Mouse (Mus musculus) neural tube, embryonic 12.5 days (tissue): ENCODE results near the gene Rhno1. TPM values are rescaled to one million over a fixed set of nuclear protein-coding genes. Genes with fewer than 3 reads are reported as not detected.
A peak's percentile ranks its signal among the peaks of the same experiment; 100 is the strongest.

Experiments used
- ATAC-seq: fragments of 200-750 bp; cut with Nextera tagmentation; 2 replicates; pipeline ENCODE4 v1.8.0; 2017; ENCODE audit warnings: low read depth, mild to moderate bottlenecking, moderate TSS enrichment, moderate library complexity; ENCODE audit not compliant: low FRiP score
- H3K27ac ChIP-seq: fragments of 300-500 bp; sonication (generic); 2 replicates; pipeline ENCODE4 v1.5.1; 2016
- H3K27me3 ChIP-seq: fragments of 300-500 bp; sonication (generic); replicated peaks from 2 replicates; pipeline ENCODE4 v1.6.1; 2016; ENCODE audit warnings: mild to moderate bottlenecking
- H3K36me3 ChIP-seq: fragments of 300-500 bp; sonication (generic); 2 replicates; pipeline ENCODE4 v1.6.1; 2016; ENCODE audit warnings: mild to moderate bottlenecking
- H3K4me1 ChIP-seq: fragments of 300-500 bp; sonication (generic); 2 replicates; pipeline ENCODE4 v1.6.1; 2016
- H3K4me2 ChIP-seq: fragments of 300-500 bp; sonication (generic); replicated peaks from 2 replicates; pipeline ENCODE4 v1.6.1; 2016; ENCODE audit warnings: mild to moderate bottlenecking
- H3K4me3 ChIP-seq: fragments of 300-500 bp; sonication (generic); 2 replicates; pipeline ENCODE4 v1.5.1; 2016
- H3K9ac ChIP-seq: fragments of 300-500 bp; sonication (generic); 2 replicates; pipeline ENCODE4 v1.6.1; 2016; ENCODE audit warnings: mild to moderate bottlenecking
- H3K9me3 ChIP-seq: fragments of 300-500 bp; sonication (generic); 2 replicates; pipeline ENCODE4 v1.6.1; 2016; ENCODE audit warnings: mild to moderate bottlenecking
- WGBS: fragments of 180-500 bp; shearing (Covaris S2); methylation state at CpG from one replicate; pipeline ENCODE4 v1.1.7; 2016; 5-methylcytosine and 5-hydroxymethylcytosine counted together
- polyA plus RNA-seq: library from polyadenylated mRNA; unstranded; fragments of >200 nt; fragmentation: Nextera tagmentation; extraction: Ambion mirVana; gene quantifications from 2 replicates; pipeline ENCODE4 v1.2.1, GENCODE M21; 2016

Gene Rhno1
- polyA plus RNA-seq, 1 experiment from 2014 or later: 154 TPM

- Histone ChIP-seq H3K9ac (peak within 1 kb of the TSS; percentile 83), H3K4me1 (peaks cover 13% of the 10 kb centered on the region), H3K27me3 (no peaks in the 10 kb centered on the region), H3K36me3 (peaks cover 27% of the 10 kb centered on the region), H3K4me3 (peak within 1 kb of the TSS; percentile 83), H3K9me3 (no peaks in the 10 kb centered on the region), H3K4me2 (peak within 1 kb of the TSS; percentile 74), H3K27ac (peak within 1 kb of the TSS; percentile 66)
- ATAC-seq: peak; percentile 98
- 0% methylated on average over 42 of the region's 42 CpGs for WGBS
Observed at GRCm38 (mm10) chr6:128355726-128356416, 6.8 kb downstream of the Rhno1 start, which contains the start of gene Tulp3. Gene Tulp3, minus strand, starts transcription at chr6:128355851.

DNA sequence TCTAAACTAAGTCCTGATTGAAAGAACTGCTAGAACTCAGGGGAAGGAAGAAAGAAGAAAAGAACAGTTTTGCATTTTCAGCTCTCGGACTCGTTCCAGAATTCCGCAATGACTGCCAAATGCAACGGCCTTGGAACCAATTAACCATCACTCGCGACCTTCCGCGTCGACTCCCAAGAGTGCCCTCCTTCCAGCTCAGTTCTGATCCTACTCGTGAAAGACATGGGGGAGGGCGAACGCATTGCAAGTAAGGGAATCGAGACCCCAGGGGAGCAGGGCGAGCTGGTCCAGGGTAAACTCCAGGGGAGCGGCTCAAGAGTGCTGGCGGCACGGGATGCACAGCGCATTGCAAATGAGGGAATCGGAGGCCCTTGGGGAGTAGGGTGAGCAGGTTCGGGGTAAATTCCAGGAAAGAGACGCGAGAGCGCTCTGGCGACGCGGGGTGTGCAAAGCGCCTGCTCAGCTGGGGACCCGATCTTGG, 7.5 kb downstream of the Rhno1 start:
- Histone ChIP-seq H3K9me3 (no peaks in the 10 kb centered on the region), H3K4me1 (peaks cover 10% of the 10 kb centered on the region), H3K4me2 (peak overlapping the region; percentile 74), H3K36me3 (peaks cover 32% of the 10 kb centered on the region), H3K27me3 (no peaks in the 10 kb centered on the region), H3K9ac (peak overlapping the region; percentile 83), H3K27ac (peak overlapping the region; percentile 66), H3K4me3 (peak overlapping the region; percentile 83)
- ATAC-seq: peak; percentile 66
- under 1% methylated on average over 28 of the region's 28 CpGs for WGBS

DNA sequence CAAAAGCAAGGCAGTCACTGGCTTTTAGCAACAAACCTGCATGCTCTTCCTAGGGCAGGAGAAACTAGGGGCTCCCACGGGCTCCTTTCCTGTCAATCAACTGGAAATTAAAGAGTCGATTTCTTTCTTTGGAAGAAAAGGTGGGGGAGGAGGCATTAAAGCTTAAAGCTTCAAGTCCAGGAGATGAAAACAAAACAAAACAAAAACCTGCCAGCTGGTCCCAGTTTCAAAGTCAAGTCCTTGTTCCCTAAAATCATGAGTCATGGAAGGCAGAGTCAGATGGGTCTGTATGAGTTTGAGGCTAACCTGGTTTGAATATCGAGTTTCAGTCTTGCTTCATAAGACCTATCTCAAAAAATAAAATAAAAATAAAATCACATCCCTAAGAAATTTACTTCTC, 8.6 kb downstream of the Rhno1 start:
- Histone ChIP-seq H3K36me3 (peaks cover 32% of the 10 kb centered on the region), H3K27me3 (no peaks in the 10 kb centered on the region), H3K4me1 (peaks cover 10% of the 10 kb centered on the region), H3K27ac (no peak overlapping the region), H3K9me3 (no peaks in the 10 kb centered on the region), H3K9ac (no peak overlapping the region), H3K4me2 (peak overlapping the region; percentile 74; the same call in 1 of the 2 replicates), H3K4me3 (no peak overlapping the region)
- ATAC-seq: no peak
- WGBS: 72% methylated on average over 3 of the region's 3 CpGs

GRCm38 (mm10) chr6:128349711-128350110, 13.0 kb downstream of the Rhno1 start:
- 0 out of 2 replicates have a peak, but pooled peaks have one; percentile 56 for ATAC-seq
- Histone ChIP-seq H3K9me3 (no peaks in the 10 kb centered on the region), H3K4me1 (peaks cover 3% of the 10 kb centered on the region; the same call in 1 of the 2 replicates), H3K9ac (no peak overlapping the region), H3K4me2 (no peak overlapping the region), H3K4me3 (no peak overlapping the region), H3K27ac (no peak overlapping the region), H3K36me3 (peaks cover 8% of the 10 kb centered on the region; the same call in 1 of the 2 replicates), H3K27me3 (no peaks in the 10 kb centered on the region)
- WGBS: 44% methylated on average over 7 of the region's 7 CpGs

DNA sequence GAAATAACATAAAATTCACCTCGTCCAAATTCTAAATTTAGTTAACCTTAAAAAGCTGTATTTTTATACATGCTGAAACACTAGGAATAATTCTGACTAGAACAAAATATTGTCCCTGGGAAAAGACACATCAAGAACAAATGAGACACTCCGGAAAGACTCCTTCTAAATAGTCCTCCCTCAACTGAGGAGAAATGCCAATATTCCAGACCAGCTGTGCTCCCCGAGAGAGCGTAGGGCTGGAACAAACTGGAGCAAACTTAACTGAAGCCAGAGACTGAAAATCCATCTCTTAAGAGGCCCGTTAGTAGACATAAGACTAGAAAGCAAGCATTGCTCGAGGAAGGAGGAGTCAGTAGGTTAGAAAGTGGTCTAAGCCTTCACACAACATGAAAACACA, 15.9 kb downstream of the Rhno1 start:
- no peak overlapping the region for H3K9ac ChIP-seq
- WGBS: 92% methylated on average over 6 of the region's 6 CpGs
- H3K27me3 ChIP-seq: no peaks in the 10 kb centered on the region
- H3K9me3 ChIP-seq: no peaks in the 10 kb centered on the region
- no peak for ATAC-seq
- H3K4me1 ChIP-seq: no peaks in the 10 kb centered on the region
- no peak overlapping the region for H3K27ac ChIP-seq
- H3K4me3 ChIP-seq: no peak overlapping the region
- H3K36me3 ChIP-seq: peaks cover 17% of the 10 kb centered on the region
- no peak overlapping the region for H3K4me2 ChIP-seq

- H3K27ac ChIP-seq: no peak overlapping the region
- no peak overlapping the region for H3K4me2 ChIP-seq
- H3K27me3 ChIP-seq: no peaks in the 10 kb centered on the region
- WGBS: 94% methylated on average over 10 of the region's 10 CpGs
- H3K4me1 ChIP-seq: no peaks in the 10 kb centered on the region
- no peaks in the 10 kb centered on the region for H3K9me3 ChIP-seq
- no peak overlapping the region for H3K4me3 ChIP-seq
- H3K9ac ChIP-seq: no peak overlapping the region
- H3K36me3 ChIP-seq: peaks cover 12% of the 10 kb centered on the region
- no peak for ATAC-seq
Observed at GRCm38 (mm10) chr6:128345623-128346022, 17.1 kb downstream of the Rhno1 start.

- WGBS: 96% methylated on average over 11 of the region's 11 CpGs
- peaks cover 12% of the 10 kb centered on the region for H3K36me3 ChIP-seq
- H3K9ac ChIP-seq: no peak overlapping the region
- H3K27ac ChIP-seq: no peak overlapping the region
- no peaks in the 10 kb centered on the region for H3K9me3 ChIP-seq
- H3K4me2 ChIP-seq: no peak overlapping the region
- no peak for ATAC-seq
- peaks cover 3% of the 10 kb centered on the region; the same call in 1 of the 2 replicates for H3K4me1 ChIP-seq
- H3K4me3 ChIP-seq: no peak overlapping the region
- H3K27me3 ChIP-seq: no peaks in the 10 kb centered on the region
Observed at GRCm38 (mm10) chr6:128341956-128342723, 20.6 kb downstream of the Rhno1 start.

- Histone ChIP-seq H3K36me3 (peaks cover 24% of the 10 kb centered on the region), H3K27ac (no peak overlapping the region), H3K27me3 (no peaks in the 10 kb centered on the region), H3K9ac (no peak overlapping the region), H3K4me3 (no peak overlapping the region), H3K4me1 (peaks cover 3% of the 10 kb centered on the region; the same call in 1 of the 2 replicates), H3K9me3 (no peaks in the 10 kb centered on the region), H3K4me2 (no peak overlapping the region)
- 41% methylated on average over 5 of the region's 5 CpGs for WGBS
- no peak for ATAC-seq
Observed at GRCm38 (mm10) chr6:128338876-128339275, 23.8 kb downstream of the Rhno1 start.

DNA sequence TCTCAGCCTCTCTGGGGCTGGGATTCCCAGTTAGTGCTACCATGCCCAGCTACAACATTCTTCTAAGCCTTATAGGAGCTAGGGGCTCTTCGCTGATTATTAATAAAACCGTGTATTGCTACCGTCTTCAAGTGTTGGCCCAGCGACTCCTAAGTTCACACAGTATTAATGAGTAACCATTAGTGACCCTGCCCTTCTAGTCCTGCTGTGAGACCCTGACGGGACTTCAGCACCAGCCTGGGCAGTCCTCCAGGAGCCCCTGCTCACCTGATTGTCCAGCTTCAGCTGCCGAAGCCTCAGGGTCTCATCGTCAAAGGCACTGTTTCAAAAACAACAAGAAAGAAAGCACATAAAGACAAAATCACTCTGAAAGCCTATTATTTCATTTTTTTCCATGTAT, 25.2 kb downstream of the Rhno1 start:
- 73% methylated on average over 7 of the region's 7 CpGs for WGBS
- ATAC-seq: no peak
- no peak overlapping the region for H3K4me2 ChIP-seq

GRCm38 (mm10) chr6:128334397-128335124, 28.1 kb downstream of the Rhno1 start:
- ATAC-seq: peak; percentile 89
- H3K9ac ChIP-seq: no peak overlapping the region
- no peak overlapping the region for H3K27ac ChIP-seq
- H3K9me3 ChIP-seq: peaks cover 7% of the 10 kb centered on the region; the same call in 1 of the 2 replicates
- H3K4me1 ChIP-seq: peaks cover 3% of the 10 kb centered on the region; the same call in 1 of the 2 replicates
- 27% methylated on average over 12 of the region's 12 CpGs for WGBS
- H3K4me3 ChIP-seq: no peak overlapping the region
- H3K4me2 ChIP-seq: no peak overlapping the region
- peaks cover 52% of the 10 kb centered on the region for H3K36me3 ChIP-seq
- no peaks in the 10 kb centered on the region for H3K27me3 ChIP-seq

More for the DNA sequence above, 25.2 kb downstream of the Rhno1 start:
- peaks cover 33% of the 10 kb centered on the region for H3K36me3 ChIP-seq
- H3K27me3 ChIP-seq: no peaks in the 10 kb centered on the region
- peaks cover 3% of the 10 kb centered on the region; the same call in 1 of the 2 replicates for H3K4me1 ChIP-seq
- H3K4me3 ChIP-seq: no peak overlapping the region
- no peak overlapping the region for H3K27ac ChIP-seq
- H3K9me3 ChIP-seq: no peaks in the 10 kb centered on the region
- no peak overlapping the region for H3K9ac ChIP-seq

GRCm38 (mm10) chr6:128318317-128318716, 44.4 kb downstream of the Rhno1 start:
- WGBS: 17% methylated on average over 4 of the region's 4 CpGs
- Histone ChIP-seq H3K4me2 (no peak overlapping the region), H3K27ac (no peak overlapping the region), H3K9me3 (no peaks in the 10 kb centered on the region), H3K36me3 (peaks cover 25% of the 10 kb centered on the region), H3K27me3 (no peaks in the 10 kb centered on the region), H3K4me1 (no peaks in the 10 kb centered on the region), H3K9ac (no peak overlapping the region), H3K4me3 (no peak overlapping the region)
- ATAC-seq: peak; percentile 25; the same call in 1 of the 2 replicates

DNA sequence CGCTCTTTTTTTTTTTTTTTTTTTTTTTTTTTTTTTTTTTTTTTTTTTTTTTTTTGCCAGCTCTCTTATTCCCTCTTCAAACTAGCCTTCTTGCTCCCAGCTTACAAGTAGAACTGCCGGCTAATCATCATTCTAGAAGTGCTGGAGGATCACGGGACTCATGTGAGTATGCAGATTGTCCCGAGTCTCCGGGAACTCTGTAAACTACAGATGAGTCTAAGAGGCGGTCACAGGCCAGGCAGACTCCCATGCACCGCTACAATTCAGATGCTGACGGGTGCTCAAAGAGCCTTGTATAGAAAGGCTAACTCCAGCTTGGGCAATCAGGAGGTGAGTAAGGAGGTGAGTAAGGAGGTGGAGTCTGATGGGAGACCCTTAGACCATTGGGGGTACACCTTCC, 47.1 kb downstream of the Rhno1 start:
- Histone ChIP-seq H3K4me1 (no peaks in the 10 kb centered on the region), H3K4me3 (no peak overlapping the region), H3K27ac (no peak overlapping the region), H3K4me2 (no peak overlapping the region), H3K36me3 (no peaks in the 10 kb centered on the region), H3K27me3 (no peaks in the 10 kb centered on the region), H3K9ac (no peak overlapping the region), H3K9me3 (no peaks in the 10 kb centered on the region)
- WGBS: 81% methylated on average over 8 of the region's 8 CpGs
- no peak for ATAC-seq
